Mouse (Mus musculus) forebrain, embryonic 12.5 days (tissue): ENCODE results near the gene Slc2a13. TPM values are rescaled to one million over a fixed set of nuclear protein-coding genes. Genes with fewer than 3 reads are reported as not detected.

Experiments
- ATAC-seq: fragments of 200-750 bp; cut with Nextera tagmentation; 2 replicates; pipeline ENCODE4 v1.8.0; 2017; ENCODE audit warnings: moderate TSS enrichment; ENCODE audit not compliant: low FRiP score
- H3K27ac ChIP-seq: fragments of 300-500 bp; sonication (generic); 2 replicates; pipeline ENCODE4 v1.5.1; 2016; ENCODE audit warnings: mild to moderate bottlenecking
- H3K27me3 ChIP-seq: fragments of 300-500 bp; sonication (generic); 2 replicates; pipeline ENCODE4 v1.6.1; 2016; ENCODE audit warnings: mild to moderate bottlenecking
- H3K36me3 ChIP-seq: fragments of 300-500 bp; sonication (generic); replicated peaks from 2 replicates; pipeline ENCODE4 v1.6.1; 2016; ENCODE audit warnings: mild to moderate bottlenecking
- H3K4me1 ChIP-seq: fragments of 300-500 bp; sonication (generic); 2 replicates; pipeline ENCODE4 v1.6.1; 2016
- H3K4me2 ChIP-seq: fragments of 300-500 bp; sonication (generic); 2 replicates; pipeline ENCODE4 v1.6.1; 2016; ENCODE audit warnings: mild to moderate bottlenecking, moderate library complexity
- H3K4me3 ChIP-seq: fragments of 300-500 bp; sonication (generic); replicated peaks from 2 replicates; pipeline ENCODE4 v1.5.1; 2016; ENCODE audit warnings: mild to moderate bottlenecking
- H3K9ac ChIP-seq: fragments of 300-500 bp; sonication (generic); 2 replicates; pipeline ENCODE4 v1.6.1; 2016; ENCODE audit warnings: mild to moderate bottlenecking
- H3K9me3 ChIP-seq: fragments of 300-500 bp; sonication (generic); 2 replicates; pipeline ENCODE4 v1.6.1; 2016
- WGBS: fragments of 180-500 bp; shearing (Covaris S2); methylation state at CpG from one replicate; pipeline ENCODE4 v1.1.7; 2016; 5-methylcytosine and 5-hydroxymethylcytosine counted together
- polyA plus RNA-seq: library from polyadenylated mRNA; unstranded; fragments of >200 nt; fragmentation: Nextera tagmentation; extraction: Ambion mirVana; gene quantifications from 2 replicates; pipeline ENCODE4 v1.2.1, GENCODE M21; 2016

The Slc2a13 gene
- polyA plus RNA-seq, 1 experiment from 2014 or later = 3.8 TPM

- 85% methylated on average over 11 of the region's 11 CpGs for WGBS
- no peak overlapping the region for H3K9ac ChIP-seq
- no peaks in the 10 kb centered on the region for H3K9me3 ChIP-seq
- H3K36me3 ChIP-seq = no peaks in the 10 kb centered on the region
- ATAC-seq = no peak
- peaks cover 13% of the 10 kb centered on the region for H3K4me1 ChIP-seq
- H3K4me2 ChIP-seq = no peak overlapping the region
- no peak overlapping the region for H3K4me3 ChIP-seq
- no peaks in the 10 kb centered on the region for H3K27me3 ChIP-seq
- no peak overlapping the region for H3K27ac ChIP-seq
Observed at GRCm38 (mm10) chr15:91299319-91299835, 273.7 kb downstream of the Slc2a13 start.

DNA sequence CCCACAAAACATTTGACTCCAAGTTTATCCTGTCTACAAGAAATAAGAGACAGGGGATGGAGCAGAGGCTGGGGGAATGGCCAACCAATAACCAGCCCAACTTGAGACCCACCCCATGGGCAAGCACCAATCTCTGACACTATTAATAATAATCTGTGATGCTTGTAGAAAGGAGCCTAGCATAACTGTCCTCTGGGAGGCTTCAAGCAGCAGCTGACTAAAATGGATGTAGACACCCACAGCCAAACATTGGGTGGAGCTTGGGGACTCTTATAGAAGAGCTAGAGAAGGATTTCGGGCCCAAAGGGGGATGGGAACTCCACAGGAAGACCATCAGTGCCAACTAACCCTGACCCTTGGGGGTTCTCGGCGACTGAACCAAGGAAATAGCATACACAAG, 289.6 kb downstream of the Slc2a13 start:
- Histone ChIP-seq H3K36me3 (no peaks in the 10 kb centered on the region), H3K4me3 (no peak overlapping the region), H3K27me3 (no peaks in the 10 kb centered on the region), H3K4me1 (no peaks in the 10 kb centered on the region), H3K9me3 (0 out of 2 replicates have a peak, but pooled peaks cover 6% of the 10 kb centered on the region), H3K9ac (no peak overlapping the region), H3K27ac (no peak overlapping the region), H3K4me2 (no peak overlapping the region)
- ATAC-seq = no peak
- 95% methylated on average over 3 of the region's 3 CpGs for WGBS

GRCm38 (mm10) chr15:91282822-91283221, 290.2 kb downstream of the Slc2a13 start:
- H3K27me3 ChIP-seq = no peaks in the 10 kb centered on the region
- H3K36me3 ChIP-seq = no peaks in the 10 kb centered on the region
- H3K4me1 ChIP-seq = no peaks in the 10 kb centered on the region
- no peak overlapping the region for H3K4me2 ChIP-seq
- H3K9ac ChIP-seq = no peak overlapping the region
- no peak for ATAC-seq
- WGBS = 90% methylated on average over 7 of the region's 7 CpGs
- 0 out of 2 replicates have a peak, but pooled peaks cover 6% of the 10 kb centered on the region for H3K9me3 ChIP-seq
- H3K4me3 ChIP-seq = no peak overlapping the region
- H3K27ac ChIP-seq = no peak overlapping the region

- no peak for ATAC-seq
- Histone ChIP-seq H3K9ac (no peak overlapping the region), H3K27me3 (no peaks in the 10 kb centered on the region), H3K4me1 (no peaks in the 10 kb centered on the region), H3K27ac (no peak overlapping the region), H3K36me3 (no peaks in the 10 kb centered on the region), H3K9me3 (no peaks in the 10 kb centered on the region), H3K4me2 (no peak overlapping the region), H3K4me3 (no peak overlapping the region)
- WGBS = 91% methylated on average over 5 of the region's 5 CpGs
Observed at GRCm38 (mm10) chr15:91281521-91281920, 291.5 kb downstream of the Slc2a13 start.

DNA sequence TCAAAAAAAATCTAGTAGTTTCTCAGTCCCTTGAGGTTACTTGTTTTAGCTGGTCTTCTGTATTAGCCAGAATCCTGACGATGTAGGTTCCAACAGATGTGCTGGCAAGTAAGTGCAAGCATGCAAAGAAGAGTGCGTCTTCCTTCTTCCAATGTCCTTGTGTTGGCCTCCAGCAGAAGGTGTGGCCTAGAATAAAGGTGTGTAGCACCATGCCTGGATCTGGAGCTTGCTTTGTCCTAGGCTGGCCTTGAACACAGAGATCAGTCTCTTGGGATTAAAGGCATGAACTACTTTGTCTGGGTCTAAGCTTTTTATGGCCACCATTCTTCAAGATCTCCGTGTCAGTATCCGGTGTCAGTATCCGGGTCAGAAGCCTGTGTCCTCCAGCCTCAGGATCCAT, 293.5 kb downstream of the Slc2a13 start:
- Histone ChIP-seq H3K27ac (no peak overlapping the region), H3K9me3 (no peaks in the 10 kb centered on the region), H3K4me3 (no peak overlapping the region), H3K27me3 (no peaks in the 10 kb centered on the region), H3K4me1 (no peaks in the 10 kb centered on the region), H3K36me3 (no peaks in the 10 kb centered on the region), H3K9ac (no peak overlapping the region), H3K4me2 (no peak overlapping the region)
- WGBS = 95% methylated on average over 5 of the region's 5 CpGs
- no peak for ATAC-seq

GRCm38 (mm10) chr15:91275961-91276360, 297.1 kb downstream of the Slc2a13 start:
- Histone ChIP-seq H3K9ac (no peak overlapping the region), H3K9me3 (no peaks in the 10 kb centered on the region), H3K27ac (no peak overlapping the region), H3K27me3 (no peaks in the 10 kb centered on the region), H3K4me3 (no peak overlapping the region), H3K36me3 (no peaks in the 10 kb centered on the region), H3K4me1 (no peaks in the 10 kb centered on the region), H3K4me2 (no peak overlapping the region)
- WGBS = 78% methylated on average over 3 of the region's 3 CpGs
- no peak for ATAC-seq

GRCm38 (mm10) chr15:91268532-91268931, 304.5 kb downstream of the Slc2a13 start:
- Histone ChIP-seq H3K36me3 (no peaks in the 10 kb centered on the region), H3K9me3 (no peaks in the 10 kb centered on the region), H3K4me2 (no peak overlapping the region), H3K4me1 (no peaks in the 10 kb centered on the region), H3K27me3 (no peaks in the 10 kb centered on the region), H3K27ac (no peak overlapping the region), H3K9ac (no peak overlapping the region), H3K4me3 (no peak overlapping the region)
- ATAC-seq = no peak
- WGBS = 95% methylated on average over 4 of the region's 4 CpGs

DNA sequence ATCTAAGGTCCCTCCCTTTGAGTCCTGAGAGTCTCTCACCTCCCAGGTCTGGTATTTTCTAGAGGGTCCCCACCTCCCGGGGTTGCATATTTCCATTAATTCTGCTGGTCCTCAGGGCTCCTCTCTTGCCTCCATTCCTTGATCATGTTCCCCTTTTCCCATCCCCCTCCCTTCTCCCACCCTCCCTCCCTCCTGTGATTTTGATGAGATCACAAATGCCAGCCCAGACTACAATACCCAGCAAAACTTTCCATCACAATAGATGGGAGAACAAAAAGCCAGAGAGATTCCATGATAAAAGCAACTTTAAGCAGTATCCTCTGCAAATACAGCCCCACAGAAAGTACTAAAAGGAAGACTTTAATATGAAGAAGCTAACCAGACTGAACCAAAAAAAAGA, 309.1 kb downstream of the Slc2a13 start:
- H3K4me3 ChIP-seq = no peak overlapping the region
- no peaks in the 10 kb centered on the region for H3K9me3 ChIP-seq
- no peak for ATAC-seq
- H3K4me1 ChIP-seq = no peaks in the 10 kb centered on the region
- H3K9ac ChIP-seq = no peak overlapping the region
- H3K27me3 ChIP-seq = no peaks in the 10 kb centered on the region
- no peak overlapping the region for H3K4me2 ChIP-seq
- no peak overlapping the region for H3K27ac ChIP-seq
- H3K36me3 ChIP-seq = no peaks in the 10 kb centered on the region
- WGBS = 86% methylated on average over 1 of the region's 1 CpGs

DNA sequence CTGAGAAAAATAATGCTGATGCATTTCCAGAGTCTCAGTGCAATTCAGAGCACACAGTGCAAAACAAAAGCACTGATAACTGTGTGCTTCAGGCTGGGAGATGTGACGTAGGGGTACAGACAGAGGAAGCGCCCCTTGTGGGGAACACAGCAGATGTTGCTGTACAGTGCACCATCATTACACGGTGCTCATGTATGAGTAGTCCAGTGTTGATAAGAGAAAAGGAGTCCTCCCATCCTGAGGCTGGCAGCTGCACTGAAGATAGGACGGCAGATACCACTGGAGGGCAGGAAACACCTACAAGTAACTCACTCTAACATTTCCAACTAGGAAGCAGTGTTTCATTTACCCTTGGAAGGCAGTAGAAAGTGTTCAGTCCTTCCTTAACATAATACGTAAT, 312.5 kb downstream of the Slc2a13 start:
- Histone ChIP-seq H3K9ac (no peak overlapping the region), H3K27me3 (no peaks in the 10 kb centered on the region), H3K9me3 (no peaks in the 10 kb centered on the region), H3K36me3 (no peaks in the 10 kb centered on the region), H3K4me1 (no peaks in the 10 kb centered on the region), H3K27ac (no peak overlapping the region), H3K4me3 (no peak overlapping the region), H3K4me2 (no peak overlapping the region)
- 82% methylated on average over 5 of the region's 5 CpGs for WGBS
- ATAC-seq = no peak

DNA sequence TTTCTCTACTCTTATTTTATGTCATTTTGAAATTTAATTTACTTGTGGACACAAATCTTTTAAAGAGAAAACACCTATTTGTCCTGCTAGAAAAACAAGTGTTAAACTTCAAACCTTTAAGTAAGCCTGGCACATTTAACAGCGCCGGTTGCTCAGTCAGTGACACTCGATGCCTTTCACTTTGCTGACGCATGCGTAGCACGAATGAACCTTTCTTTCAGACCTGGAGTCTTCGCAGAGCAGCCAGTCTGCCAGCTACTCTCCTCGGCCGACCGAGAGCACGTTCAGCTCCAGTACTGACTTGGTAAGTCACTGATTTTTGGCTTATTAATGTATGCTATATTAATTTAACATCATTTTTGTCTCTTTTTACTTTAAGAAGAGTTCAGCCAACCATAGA, 315.9 kb downstream of the Slc2a13 start:
- 68% methylated on average over 11 of the region's 11 CpGs for WGBS
- Histone ChIP-seq H3K27ac (no peak overlapping the region), H3K4me1 (no peaks in the 10 kb centered on the region), H3K9me3 (no peaks in the 10 kb centered on the region), H3K27me3 (no peaks in the 10 kb centered on the region), H3K4me2 (no peak overlapping the region), H3K4me3 (no peak overlapping the region), H3K36me3 (no peaks in the 10 kb centered on the region), H3K9ac (no peak overlapping the region)
- no peak for ATAC-seq

DNA sequence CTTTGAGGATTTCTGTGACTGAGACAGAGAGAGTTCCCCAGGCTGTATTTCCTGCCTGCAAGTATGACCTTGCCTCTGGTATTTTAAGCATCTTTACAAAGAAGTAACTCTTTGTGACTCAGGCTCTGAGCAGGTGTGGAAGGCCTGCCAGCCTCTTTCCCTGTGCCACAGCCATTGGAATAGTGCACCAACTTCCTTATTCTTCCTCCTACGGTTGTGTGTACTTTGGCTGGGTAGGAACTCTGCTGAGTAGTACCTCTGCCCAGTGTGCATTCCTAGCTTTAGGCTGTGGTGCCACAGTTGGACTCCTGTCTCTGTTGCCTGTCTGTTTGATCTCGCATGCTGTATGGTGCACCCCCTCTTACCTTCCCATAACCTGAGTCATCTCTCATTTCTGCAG, 317.8 kb downstream of the Slc2a13 start:
- Histone ChIP-seq H3K4me1 (peaks cover 12% of the 10 kb centered on the region; the same call in 1 of the 2 replicates), H3K27me3 (no peaks in the 10 kb centered on the region), H3K9ac (no peak overlapping the region), H3K4me3 (no peak overlapping the region), H3K36me3 (no peaks in the 10 kb centered on the region), H3K4me2 (no peak overlapping the region), H3K27ac (no peak overlapping the region), H3K9me3 (no peaks in the 10 kb centered on the region)
- no peak for ATAC-seq
- 94% methylated on average over 2 of the region's 2 CpGs for WGBS

- no peaks in the 10 kb centered on the region for H3K9me3 ChIP-seq
- H3K27me3 ChIP-seq = no peaks in the 10 kb centered on the region
- 61% methylated on average over 8 of the region's 8 CpGs for WGBS
- ATAC-seq = no peak
- H3K4me3 ChIP-seq = no peak overlapping the region
- H3K4me1 ChIP-seq = peaks cover 12% of the 10 kb centered on the region; the same call in 1 of the 2 replicates
- no peak overlapping the region for H3K4me2 ChIP-seq
- H3K36me3 ChIP-seq = no peaks in the 10 kb centered on the region
- H3K27ac ChIP-seq = no peak overlapping the region
- no peak overlapping the region for H3K9ac ChIP-seq
Observed at GRCm38 (mm10) chr15:91252956-91253355, 320.1 kb downstream of the Slc2a13 start.

DNA sequence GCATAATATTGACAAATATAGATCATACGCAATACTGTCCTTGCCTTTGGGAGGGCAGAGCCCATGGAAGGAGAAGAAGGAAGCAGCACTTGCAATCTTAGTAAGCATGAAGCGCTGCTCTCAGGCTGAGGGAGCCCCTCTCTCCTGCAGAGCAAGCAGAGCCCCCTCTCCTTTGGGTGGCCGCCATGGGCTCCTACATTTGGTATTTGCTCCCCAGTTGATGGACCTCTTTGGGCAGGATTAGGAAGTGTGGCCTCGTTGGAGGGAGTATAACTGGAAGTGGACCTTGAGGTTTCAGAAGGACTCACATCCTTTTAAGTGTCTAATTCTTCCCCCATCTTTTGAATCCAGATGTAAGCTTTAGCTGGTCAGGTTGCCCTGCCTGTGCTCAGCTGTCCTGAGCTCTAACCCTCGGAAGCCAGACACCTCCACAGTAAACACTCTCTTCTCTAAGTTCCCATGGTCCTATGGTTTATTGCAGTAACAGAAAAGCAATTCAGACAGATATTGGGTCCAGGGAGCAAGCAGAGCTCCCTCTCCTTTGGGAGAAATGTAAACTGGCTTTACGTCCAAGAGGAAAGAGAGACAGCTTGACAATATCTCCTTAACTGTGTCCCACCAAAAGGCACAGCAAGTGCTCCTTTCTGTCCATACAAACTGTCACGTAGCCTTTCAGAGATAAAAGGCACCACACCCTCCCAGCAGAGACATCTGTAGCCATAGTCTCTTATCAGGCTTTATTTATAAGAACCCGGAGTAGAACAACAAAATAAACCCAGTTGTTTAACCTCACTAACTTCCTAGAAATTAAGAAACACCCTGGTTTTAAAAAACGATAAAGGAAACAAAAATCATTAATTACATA, 321.3 kb downstream of the Slc2a13 start:
- Histone ChIP-seq H3K9ac (no peak overlapping the region), H3K4me3 (no peak overlapping the region), H3K36me3 (no peaks in the 10 kb centered on the region), H3K4me1 (peaks cover 12% of the 10 kb centered on the region; the same call in 1 of the 2 replicates), H3K27ac (no peak overlapping the region), H3K9me3 (no peaks in the 10 kb centered on the region), H3K4me2 (no peak overlapping the region), H3K27me3 (no peaks in the 10 kb centered on the region)
- no peak for ATAC-seq
- WGBS = 72% methylated on average over 9 of the region's 9 CpGs
